Mouse (Mus musculus): ENCODE data around the gene Gm10665.
"Not testable (repeated sequence)": the region's sequence is repeated elsewhere in the genome, so short reads cannot be mapped to it uniquely, and the experiment has no call there.

Gene Gm10665

DNA sequence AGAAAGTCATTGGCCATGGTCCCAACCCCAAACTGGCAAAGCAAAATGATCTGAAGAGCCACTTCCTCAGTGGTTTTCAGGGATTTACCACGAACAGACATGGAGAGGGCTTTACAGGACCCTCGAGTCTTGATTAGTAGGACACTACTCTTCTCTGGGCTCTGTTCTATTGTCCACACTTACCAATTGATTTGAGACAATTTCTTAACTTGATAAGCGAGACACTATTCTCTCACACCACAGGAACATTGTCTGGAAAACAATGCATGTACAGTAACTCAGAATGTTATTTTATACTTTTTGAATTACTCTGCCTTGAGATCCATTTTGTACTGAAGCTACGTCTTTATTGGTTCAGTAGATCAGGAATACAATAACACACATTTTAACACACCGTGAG, at the start of gene Gm10665:
TSS of gene Gm10665 (minus strand) at position 101 of the 400 bp plus-strand sequence.
- not testable (repeated sequence) for DNase-seq (ENCODE audit: extremely low read depth, insufficient read length, low spot score)

DNA sequence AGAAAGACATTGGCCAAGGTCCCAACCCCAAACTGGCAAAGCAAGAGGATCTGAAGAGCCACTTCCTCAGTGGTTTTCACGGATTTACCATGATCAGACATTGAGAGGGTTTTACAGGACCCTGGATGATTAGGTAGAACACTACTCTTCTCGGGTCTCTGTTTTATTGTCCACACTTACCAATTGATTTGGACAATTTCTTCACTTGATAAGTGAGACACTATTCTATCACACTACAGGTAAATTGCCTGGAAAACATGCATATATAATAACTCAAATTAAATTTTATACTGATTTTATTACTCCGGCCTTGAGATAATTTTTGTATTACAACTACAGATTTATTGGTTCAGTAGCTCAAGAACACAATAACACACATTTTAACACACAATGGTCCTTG, 35.7 kb upstream of the Gm10665 start, which contains the start of gene Vmn1r151:
TSS of gene Vmn1r151 (minus strand) at position 101 of the 400 bp plus-strand sequence.
- DNase-seq (ENCODE audit: extremely low read depth, insufficient read length, low spot score), result not testable (repeated sequence)

GRCm38 (mm10) chr7:22438129-22438528, 25.7 kb downstream of the Gm10665 start, which contains the start of gene Vmn1r149:
Gene Vmn1r149, minus strand, starts transcription at chr7:22438229.
- DNase-seq (ENCODE audit: extremely low read depth, insufficient read length, low spot score), result not testable (repeated sequence)

DNA sequence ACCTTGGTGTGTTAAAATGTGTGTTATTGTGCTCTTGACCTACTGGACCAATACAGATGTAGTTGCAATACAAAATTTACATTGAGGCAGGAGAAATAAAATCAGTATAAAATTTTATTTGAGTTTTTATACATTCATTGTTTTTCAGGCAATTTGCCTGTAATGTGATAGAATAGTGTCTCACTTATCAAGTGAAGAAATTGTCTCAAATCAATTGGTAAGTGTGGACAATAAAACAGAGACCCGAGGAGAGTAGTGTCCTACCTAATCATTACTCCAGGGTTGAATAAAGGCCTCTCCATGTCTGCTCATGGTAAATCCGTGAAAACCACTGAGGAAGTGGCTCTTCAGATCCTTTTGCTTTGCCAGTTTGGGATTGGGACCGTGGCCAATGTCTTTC, 50.6 kb downstream of the Gm10665 start, which contains the start of gene Vmn1r148:
TSS of gene Vmn1r148 (plus strand) at position 301 of the 400 bp plus-strand sequence.
- not testable (repeated sequence) for DNase-seq (ENCODE audit: extremely low read depth, insufficient read length, low spot score)
